Mouse (Mus musculus) bone marrow macrophage, adult 2 months (primary cell): Measurements from ENCODE around the gene Depdc1b.

Source experiments
- CTCF ChIP-seq: IDR thresholded peaks from 2 replicates; pipeline ENCODE4 v1.5.1; 2012; ENCODE audit warnings: low read depth, mild to moderate bottlenecking, low read length, moderate library complexity
- POLR2A ChIP-seq: IDR thresholded peaks from 2 replicates; pipeline ENCODE4 v1.6.1; 2012; ENCODE audit warnings: mild to moderate bottlenecking, low read depth, low read length, borderline replicate concordance

- TF ChIP-seq POLR2A (no peak), CTCF (no peak)
Measured at GRCm38 (mm10) chr13:108341585-108341984, 25.5 kb downstream of the Depdc1b start.
